Mouse (Mus musculus): ENCODE measurements around the gene Serpinh1. TPM values are rescaled to one million over a fixed set of nuclear protein-coding genes. Genes with fewer than 3 reads are reported as not detected.

Serpinh1 gene
- polyA plus RNA-seq, 1 experiment from 2014 or later = 427 TPM

GRCm38 (mm10) chr7:99311433-99311832, 41.6 kb downstream of the Serpinh1 start:
- no peaks in the 10 kb centered on the region for H3K36me3 ChIP-seq (ENCODE audit: control insufficient read depth, insufficient read depth, low read length)
- no peak for ATAC-seq (ENCODE audit: insufficient number of reproducible peaks, insufficient read depth, low FRiP score, low read depth)
- H3K4me2 ChIP-seq (ENCODE audit: low read length) = no peak overlapping the region
- H3K4me1 ChIP-seq (ENCODE audit: control insufficient read depth in 2 of 2, insufficient read depth in 2 of 2, low read length in 2 of 2) = peaks cover 15 to 18% of the 10 kb centered on the region in 2 experiments
- H3K27me3 ChIP-seq (ENCODE audit: control insufficient read depth, insufficient read depth, low read length) = no peaks in the 10 kb centered on the region
- H3K4me3 ChIP-seq (ENCODE audit: control insufficient read depth in 1 of 2, insufficient read depth in 1 of 2, low read depth in 1 of 2, low read length in 2 of 2) = no peak overlapping the region
- no peak overlapping the region for H3K27ac ChIP-seq (replicated peaks in 1 of 2; ENCODE audit: control insufficient read depth in 1 of 2, insufficient read depth in 1 of 2, low read depth in 2 of 2, low read length in 2 of 2)
- H3K9ac ChIP-seq (ENCODE audit: low read length) = no peak overlapping the region
- 78% methylated on average over 7 of the region's 7 CpGs for WGBS
- no peaks in the 10 kb centered on the region for H3K9me3 ChIP-seq (ENCODE audit: control insufficient read depth, low read length)

DNA sequence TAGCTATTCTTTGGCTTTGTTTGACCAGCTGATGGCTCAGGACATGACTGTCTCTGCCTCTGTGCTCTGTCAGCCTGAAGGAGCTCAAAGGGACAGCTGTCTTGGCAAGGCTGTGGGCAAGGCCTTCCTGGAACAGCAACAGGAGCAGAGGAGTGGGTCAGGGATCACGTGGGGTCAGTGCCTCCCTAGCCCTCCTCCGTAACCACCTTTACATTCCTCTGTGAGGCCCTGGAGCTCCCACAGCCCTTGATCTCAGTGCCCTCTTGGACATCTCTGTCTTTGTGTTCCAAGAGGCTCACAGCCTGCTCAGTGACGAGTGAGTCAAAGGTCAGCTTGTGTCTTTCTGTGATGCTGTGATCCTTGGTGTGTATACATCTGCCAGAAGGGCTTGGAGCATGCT, 46.4 kb downstream of the Serpinh1 start:
- no peaks in the 10 kb centered on the region for H3K36me3 ChIP-seq (ENCODE audit: control insufficient read depth, insufficient read depth, low read length)
- no peaks in the 10 kb centered on the region for H3K27me3 ChIP-seq (ENCODE audit: control insufficient read depth, insufficient read depth, low read length)
- peaks cover 18% of the 10 kb centered on the region in 2 experiments for H3K4me1 ChIP-seq (ENCODE audit: control insufficient read depth in 2 of 2, insufficient read depth in 2 of 2, low read length in 2 of 2)
- H3K4me2 ChIP-seq (ENCODE audit: low read length) = no peak overlapping the region
- no peak for ATAC-seq (ENCODE audit: insufficient number of reproducible peaks, insufficient read depth, low FRiP score, low read depth)
- no peaks in the 10 kb centered on the region for H3K9me3 ChIP-seq (ENCODE audit: control insufficient read depth, low read length)
- 36% methylated on average over 3 of the region's 3 CpGs for WGBS
- H3K4me3 ChIP-seq (ENCODE audit: control insufficient read depth in 1 of 2, insufficient read depth in 1 of 2, low read depth in 1 of 2, low read length in 2 of 2) = no peak overlapping the region
- no peak overlapping the region for H3K27ac ChIP-seq (replicated peaks in 1 of 2; ENCODE audit: control insufficient read depth in 1 of 2, insufficient read depth in 1 of 2, low read depth in 2 of 2, low read length in 2 of 2)
- H3K9ac ChIP-seq (ENCODE audit: low read length) = no peak overlapping the region; the same call in 1 of the 2 replicates

DNA sequence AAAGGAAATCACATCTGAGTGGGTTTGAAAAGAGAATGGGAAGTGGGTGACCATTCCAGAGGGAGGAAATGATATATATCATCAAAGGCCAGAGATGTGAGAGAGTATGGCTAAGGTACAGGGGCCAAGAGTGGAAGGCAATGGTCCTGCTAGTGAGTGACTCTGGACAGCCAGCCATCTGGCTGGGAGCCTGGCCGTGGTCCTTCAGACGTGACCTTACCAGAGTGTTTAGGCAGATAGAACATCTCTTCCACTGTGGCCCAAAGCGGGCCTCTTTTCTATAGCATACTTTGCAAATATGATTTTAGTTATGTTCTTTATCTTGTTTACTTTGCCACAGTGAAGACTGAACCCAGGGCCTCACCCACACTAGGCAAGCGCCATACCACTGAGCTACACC, 47.4 kb downstream of the Serpinh1 start:
- Histone ChIP-seq H3K4me1 (ENCODE audit: control insufficient read depth in 2 of 2, insufficient read depth in 2 of 2, low read length in 2 of 2) (peaks cover 18% of the 10 kb centered on the region in 2 experiments), H3K27me3 (ENCODE audit: control insufficient read depth, insufficient read depth, low read length) (no peaks in the 10 kb centered on the region), H3K27ac (replicated peaks in 1 of 2; ENCODE audit: control insufficient read depth in 1 of 2, insufficient read depth in 1 of 2, low read depth in 2 of 2, low read length in 2 of 2) (no peak overlapping the region), H3K4me3 (ENCODE audit: control insufficient read depth in 1 of 2, insufficient read depth in 1 of 2, low read depth in 1 of 2, low read length in 2 of 2) (no peak overlapping the region), H3K36me3 (ENCODE audit: control insufficient read depth, insufficient read depth, low read length) (no peaks in the 10 kb centered on the region), H3K4me2 (ENCODE audit: low read length) (no peak overlapping the region), H3K9me3 (ENCODE audit: control insufficient read depth, low read length) (no peaks in the 10 kb centered on the region), H3K9ac (ENCODE audit: low read length) (no peak overlapping the region)
- no peak for ATAC-seq (ENCODE audit: insufficient number of reproducible peaks, insufficient read depth, low FRiP score, low read depth)
- WGBS = 74% methylated on average over 4 of the region's 4 CpGs

GRCm38 (mm10) chr7:99304949-99305372, 48.1 kb downstream of the Serpinh1 start:
- Histone ChIP-seq H3K4me3 (ENCODE audit: control insufficient read depth in 1 of 2, insufficient read depth in 1 of 2, low read depth in 1 of 2, low read length in 2 of 2) (no peak overlapping the region), H3K27me3 (ENCODE audit: control insufficient read depth, insufficient read depth, low read length) (no peaks in the 10 kb centered on the region)
- WGBS = 55% methylated on average over 5 of the region's 5 CpGs

DNA sequence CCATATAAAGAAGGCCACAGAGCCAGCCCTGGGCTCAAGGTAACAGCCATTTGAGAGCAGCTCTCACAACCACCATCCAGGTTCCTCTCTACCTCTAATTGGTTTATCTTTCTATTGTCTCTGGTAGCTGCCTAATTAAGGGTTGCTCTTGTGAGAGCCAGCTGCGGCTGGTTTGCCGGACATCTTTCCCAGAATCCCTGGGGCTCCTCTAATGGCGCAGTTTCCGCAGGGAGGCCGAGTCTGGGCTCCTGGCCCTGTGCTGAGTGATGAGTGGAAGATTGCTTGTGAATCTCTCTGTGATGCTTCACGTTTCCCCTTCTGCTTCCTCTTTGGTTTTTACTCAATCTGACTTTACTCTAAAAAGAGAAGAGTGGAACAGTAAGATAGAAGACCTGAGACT, 49.0 kb downstream of the Serpinh1 start:
- no peaks in the 10 kb centered on the region for H3K36me3 ChIP-seq (ENCODE audit: control insufficient read depth, insufficient read depth, low read length)
- no peak for ATAC-seq (ENCODE audit: insufficient number of reproducible peaks, insufficient read depth, low FRiP score, low read depth)
- no peak overlapping the region for H3K4me3 ChIP-seq (ENCODE audit: control insufficient read depth in 1 of 2, insufficient read depth in 1 of 2, low read depth in 1 of 2, low read length in 2 of 2)
- no peaks in the 10 kb centered on the region for H3K9me3 ChIP-seq (ENCODE audit: control insufficient read depth, low read length)
- H3K27ac ChIP-seq (replicated peaks in 1 of 2; ENCODE audit: control insufficient read depth in 1 of 2, insufficient read depth in 1 of 2, low read depth in 2 of 2, low read length in 2 of 2) = no peak overlapping the region
- no peak overlapping the region for H3K4me2 ChIP-seq (ENCODE audit: low read length)
- 43% methylated on average over 6 of the region's 6 CpGs for WGBS
- no peak overlapping the region for H3K9ac ChIP-seq (ENCODE audit: low read length)
- peaks cover 18% of the 10 kb centered on the region in 2 experiments for H3K4me1 ChIP-seq (ENCODE audit: control insufficient read depth in 2 of 2, insufficient read depth in 2 of 2, low read length in 2 of 2)
- H3K27me3 ChIP-seq (ENCODE audit: control insufficient read depth, insufficient read depth, low read length) = no peaks in the 10 kb centered on the region

More at GRCm38 (mm10) chr7:99304949-99305372, 48.1 kb downstream of the Serpinh1 start:
- Histone ChIP-seq H3K36me3 (ENCODE audit: control insufficient read depth, insufficient read depth, low read length) (no peaks in the 10 kb centered on the region), H3K9me3 (ENCODE audit: control insufficient read depth, low read length) (no peaks in the 10 kb centered on the region), H3K4me2 (ENCODE audit: low read length) (no peak overlapping the region), H3K9ac (ENCODE audit: low read length) (no peak overlapping the region), H3K4me1 (ENCODE audit: control insufficient read depth in 2 of 2, insufficient read depth in 2 of 2, low read length in 2 of 2) (peaks cover 18% of the 10 kb centered on the region in 2 experiments), H3K27ac (replicated peaks in 1 of 2; ENCODE audit: control insufficient read depth in 1 of 2, insufficient read depth in 1 of 2, low read depth in 2 of 2, low read length in 2 of 2) (no peak overlapping the region)
- ATAC-seq (ENCODE audit: insufficient number of reproducible peaks, insufficient read depth, low FRiP score, low read depth) = no peak

DNA sequence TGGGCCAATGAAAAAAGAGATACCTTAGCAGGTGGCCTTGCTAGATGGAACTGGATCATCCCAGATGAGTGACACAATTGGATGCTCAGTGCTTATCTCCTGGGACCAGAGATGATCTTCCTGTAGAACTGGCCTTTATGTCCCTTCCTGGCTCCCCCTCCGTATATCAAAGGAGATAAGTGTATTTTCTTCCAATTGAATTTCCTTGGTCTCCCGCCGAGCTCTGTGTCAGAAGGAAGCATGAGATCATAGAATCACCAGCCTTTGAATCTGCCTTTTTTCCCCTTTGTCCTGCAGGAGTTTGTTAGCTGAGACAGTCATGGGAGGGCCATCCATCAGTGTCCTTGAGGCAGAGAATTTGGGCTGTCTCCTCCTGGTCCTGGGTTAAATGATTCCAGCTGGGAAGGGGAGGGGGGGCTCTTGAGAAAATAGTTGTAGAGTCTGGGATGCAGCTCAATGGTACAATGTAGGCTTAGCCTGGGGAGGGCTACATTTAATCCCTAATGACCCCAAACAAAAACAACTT, 52.3 kb downstream of the Serpinh1 start:
- Histone ChIP-seq H3K4me1 (ENCODE audit: control insufficient read depth in 2 of 2, insufficient read depth in 2 of 2, low read length in 2 of 2) (peaks cover 3 to 5% of the 10 kb centered on the region in 2 experiments; a peak in 3 of 4 replicates), H3K9ac (ENCODE audit: low read length) (no peak overlapping the region), H3K9me3 (ENCODE audit: control insufficient read depth, low read length) (no peaks in the 10 kb centered on the region), H3K27ac (replicated peaks in 1 of 2; ENCODE audit: control insufficient read depth in 1 of 2, insufficient read depth in 1 of 2, low read depth in 2 of 2, low read length in 2 of 2) (no peak overlapping the region), H3K27me3 (ENCODE audit: control insufficient read depth, insufficient read depth, low read length) (no peaks in the 10 kb centered on the region), H3K4me3 (ENCODE audit: control insufficient read depth in 1 of 2, insufficient read depth in 1 of 2, low read depth in 1 of 2, low read length in 2 of 2) (no peak overlapping the region), H3K4me2 (ENCODE audit: low read length) (no peak overlapping the region), H3K36me3 (ENCODE audit: control insufficient read depth, insufficient read depth, low read length) (no peaks in the 10 kb centered on the region)
- ATAC-seq (ENCODE audit: insufficient number of reproducible peaks, insufficient read depth, low FRiP score, low read depth) = no peak
- 52% methylated on average over 3 of the region's 3 CpGs for WGBS

Other genes starting within 250 kb of the Serpinh1 start
- 18.9 and 19.1 TPM in 2 replicates for gene Uvrag, start 212.1 kb downstream of the Serpinh1 start, polyA plus RNA-seq (2014; fragmentation: Nextera tagmentation; extraction: Ambion mirVana)
- gene Dgat2, start 170.5 kb downstream of the Serpinh1 start, polyA plus RNA-seq (2014; fragmentation: Nextera tagmentation; extraction: Ambion mirVana) = 19.8 and 22.3 TPM in 2 replicates
- gene Mogat2, start 114.6 kb downstream of the Serpinh1 start, polyA plus RNA-seq (2014; fragmentation: Nextera tagmentation; extraction: Ambion mirVana) = 1.1 and 1.7 TPM in 2 replicates
- gene Map6, start 85.8 kb downstream of the Serpinh1 start, polyA plus RNA-seq (2014; fragmentation: Nextera tagmentation; extraction: Ambion mirVana) = 2.1 and 2.4 TPM in 2 replicates
- gene Gdpd5, start 28.2 kb upstream of the Serpinh1 start, polyA plus RNA-seq (2014; fragmentation: Nextera tagmentation; extraction: Ambion mirVana) = 24.9 and 25.5 TPM in 2 replicates
- gene Klhl35, start 112.8 kb upstream of the Serpinh1 start, polyA plus RNA-seq (2014; fragmentation: Nextera tagmentation; extraction: Ambion mirVana) = 0.86 and 1.1 TPM in 2 replicates
- gene Rps3, start 130.5 kb upstream of the Serpinh1 start, polyA plus RNA-seq (2014; fragmentation: Nextera tagmentation; extraction: Ambion mirVana) = 538 and 543 TPM in 2 replicates
- gene Arrb1, start 182.2 kb upstream of the Serpinh1 start, polyA plus RNA-seq (2014; fragmentation: Nextera tagmentation; extraction: Ambion mirVana) = 2.8 and 4.1 TPM in 2 replicates

All from heart, embryonic 14.5 days (tissue).